Mouse (Mus musculus): ENCODE data around the gene Ap2b1. TPM values are rescaled to one million over a fixed set of nuclear protein-coding genes. Genes with fewer than 3 reads are reported as not detected.

The Ap2b1 gene
- polyA plus RNA-seq (2017; shearing (Covaris generic)): 56.3 TPM

DNA sequence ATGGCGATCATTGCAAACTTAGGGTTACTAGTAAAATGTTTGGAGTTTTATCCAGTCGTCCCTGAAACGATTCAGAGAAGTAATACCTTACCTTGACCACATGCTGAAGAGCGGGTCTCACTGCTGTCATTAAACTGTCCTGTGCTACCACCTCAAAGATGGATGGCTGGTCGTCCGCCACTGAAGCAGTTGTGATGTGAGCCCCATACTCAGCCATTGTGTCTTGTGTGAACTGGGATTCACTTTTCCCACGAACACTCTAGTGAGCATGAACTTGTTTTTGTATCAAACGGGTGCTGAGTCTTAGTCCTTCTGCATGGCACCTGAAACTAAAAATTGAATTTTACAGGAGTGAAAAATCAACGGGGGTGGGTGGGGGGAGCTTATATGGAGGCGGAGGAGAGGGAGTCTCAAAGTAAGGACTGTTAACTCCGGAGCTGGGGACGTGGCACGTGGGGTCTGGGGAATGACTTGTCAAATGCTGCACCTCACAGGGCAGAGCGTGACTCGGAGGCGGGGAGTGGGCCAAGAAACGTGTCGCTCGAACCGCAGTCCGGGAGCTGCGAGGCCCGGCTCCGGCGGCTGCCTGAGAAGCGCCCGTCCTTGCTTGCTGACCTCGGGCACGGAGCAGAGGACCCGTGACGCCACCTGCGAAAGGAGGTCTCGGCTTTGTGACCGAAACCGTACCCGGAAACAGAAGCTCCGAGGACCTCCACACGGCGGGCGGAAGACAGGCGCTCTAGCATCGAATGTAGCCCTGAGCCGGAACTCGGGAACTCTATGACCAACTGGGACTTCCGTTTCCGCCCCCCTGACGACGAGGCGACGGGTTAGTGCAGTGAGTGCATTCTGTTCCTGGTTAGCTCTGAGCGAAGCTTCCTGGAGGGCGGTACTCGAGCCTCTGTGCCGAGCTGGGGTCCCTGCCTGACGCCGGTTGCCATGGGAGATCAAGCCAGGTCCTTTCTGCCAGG is at the start of gene Ap2b1:
TSS of gene Ap2b1 (plus strand) at position 800 of the 971 bp plus-strand sequence.

DNA sequence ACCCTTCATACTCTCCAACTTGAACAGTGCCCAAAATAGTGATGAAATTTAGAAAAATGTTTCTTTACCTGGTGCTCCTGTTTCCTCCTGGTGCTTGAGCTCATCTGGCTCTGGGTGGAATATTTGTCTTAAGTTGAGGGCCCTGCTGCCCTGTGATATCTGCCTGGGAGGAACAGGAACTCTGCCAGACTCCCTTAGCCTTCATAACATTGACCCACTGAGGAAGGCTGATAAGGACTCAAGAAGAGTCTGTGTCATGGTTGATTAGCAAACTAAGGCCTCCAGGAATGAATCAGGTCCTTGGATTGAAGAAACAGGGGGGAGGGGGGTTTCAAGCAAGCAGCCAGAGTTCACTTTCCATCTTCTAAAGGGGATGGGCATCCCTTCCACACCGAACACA is 12.3 kb upstream of the Ap2b1 start, which contains the start of gene Slfn14:
TSS of gene Slfn14 (minus strand) at position 161 of the 400 bp plus-strand sequence.

DNA sequence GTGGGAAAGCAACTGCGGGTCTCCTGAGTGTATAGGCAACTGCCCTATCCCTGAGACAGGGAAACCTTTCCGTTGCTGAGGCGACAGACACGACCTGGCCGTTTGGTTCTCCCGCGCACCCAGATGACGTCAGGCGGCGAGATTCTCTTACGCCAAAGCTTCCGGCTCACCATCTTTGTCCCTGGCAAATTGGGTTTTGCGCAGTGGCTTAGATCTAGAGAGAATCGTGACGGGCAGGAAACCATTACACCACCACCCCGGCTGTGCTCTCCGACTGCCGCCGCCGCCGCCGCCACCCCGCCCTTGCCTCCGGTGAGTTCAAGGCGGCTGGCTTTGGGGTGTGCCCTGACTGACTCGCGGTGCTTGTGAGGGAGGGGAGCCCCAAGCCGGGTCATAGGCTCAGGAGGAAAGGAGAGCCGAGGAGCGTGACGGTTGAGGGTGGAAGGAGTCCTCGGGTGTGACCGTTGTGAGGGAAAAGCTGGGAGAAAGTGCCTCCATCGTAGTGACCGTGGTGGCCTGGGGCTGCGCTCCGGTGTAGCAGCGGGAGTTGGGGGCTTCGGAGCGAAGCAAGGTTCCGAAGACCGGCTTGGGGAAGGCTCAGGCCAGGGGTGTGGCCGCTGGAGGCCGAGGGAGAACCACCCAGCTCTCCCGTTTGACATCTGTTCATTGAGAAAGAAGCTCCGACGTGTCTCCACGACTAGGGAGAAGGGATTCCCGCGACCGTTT is 3.9 kb downstream of the Ap2b1 start, which contains the start of gene Pex12:
TSS of gene Pex12 (minus strand) at position 61 of the 726 bp plus-strand sequence.

GRCm38 (mm10) chr11:83409087-83409754 is 110.4 kb downstream of the Ap2b1 start, which contains the start of gene Rasl10b:
Gene Rasl10b (plus strand): TSS chr11:83409137.

GRCm38 (mm10) chr11:83429355-83429754 is 130.5 kb downstream of the Ap2b1 start, which contains the start of gene Gas2l2:
Gene Gas2l2 (minus strand): TSS chr11:83429455.

GRCm38 (mm10) chr11:83437377-83437776 is 138.6 kb downstream of the Ap2b1 start, which contains the start of gene 1700020L24Rik:
Gene 1700020L24Rik (plus strand): TSS chr11:83437677.

Other genes starting within 250 kb of the Ap2b1 start
- 617 TPM for gene Slfn2, start 233.9 kb upstream of the Ap2b1 start, polyA plus RNA-seq (2017; shearing (Covaris generic))
- gene Slfn1, start 182.2 kb upstream of the Ap2b1 start, polyA plus RNA-seq (2017; shearing (Covaris generic)): 239 TPM
- 0.93 TPM for gene Slfn4, start 123.8 kb upstream of the Ap2b1 start, polyA plus RNA-seq (2017; shearing (Covaris generic))
- 7.4 TPM for gene Slfn3, start 107.7 kb upstream of the Ap2b1 start, polyA plus RNA-seq (2017; shearing (Covaris generic))
- 0.32 TPM for gene Slfn14, start 12.3 kb upstream of the Ap2b1 start, polyA plus RNA-seq (2017; shearing (Covaris generic))
- 13.2 TPM for gene Pex12, start 3.6 kb downstream of the Ap2b1 start, polyA plus RNA-seq (2017; shearing (Covaris generic))
- not detected for gene Rasl10b, start 110.1 kb downstream of the Ap2b1 start, polyA plus RNA-seq (2017; shearing (Covaris generic))
- not detected for gene Gas2l2, start 130.4 kb downstream of the Ap2b1 start, polyA plus RNA-seq (2017; shearing (Covaris generic))
- 2.3 TPM for gene 1700020L24Rik, start 138.7 kb downstream of the Ap2b1 start, polyA plus RNA-seq (2017; shearing (Covaris generic))
- not detected for gene Mmp28, start 164.0 kb downstream of the Ap2b1 start, polyA plus RNA-seq (2017; shearing (Covaris generic))
- 20.1 TPM for gene Taf15, start 174.1 kb downstream of the Ap2b1 start, polyA plus RNA-seq (2017; shearing (Covaris generic))
- 0.39 TPM for gene Heatr9, start 223.2 kb downstream of the Ap2b1 start, polyA plus RNA-seq (2017; shearing (Covaris generic))
- gene Ccl5, start 231.5 kb downstream of the Ap2b1 start, polyA plus RNA-seq (2017; shearing (Covaris generic)): 192 TPM

Data from activated CD4-positive, CD25-positive, alpha-beta regulatory T cell, adult 9 weeks (primary cell).